Mouse (Mus musculus): ENCODE results near the gene Gm4922. TPM values are rescaled to one million over a fixed set of nuclear protein-coding genes. Genes with fewer than 3 reads are reported as not detected.

Gm4922 gene
- total RNA-seq, 4 experiments from 2014 or later = not detected

Other genes with a start within 250 kb of the Gm4922 start
- under 1 TPM; 0.27 to 0.44 (median 0.34) TPM for gene Hebp2, start 240.7 kb downstream of the Gm4922 start, total RNA-seq (2022)
- gene Arfgef3, start 42.8 kb downstream of the Gm4922 start, total RNA-seq (2022) = under 1 TPM; 0.10 to 0.31 (median 0.13) TPM
- gene Perp, start 58.2 kb upstream of the Gm4922 start, total RNA-seq (2022) = 1 to 10 TPM; 1.1 to 2.6 (median 1.5) TPM
- 1 to 10 TPM; 1.4 to 2.7 (median 1.9) TPM for gene Tnfaip3, start 228.9 kb upstream of the Gm4922 start, total RNA-seq (2022)